Mouse (Mus musculus): Measurements from ENCODE around the gene Ramp3. TPM values are rescaled to one million over a fixed set of nuclear protein-coding genes. Genes with fewer than 3 reads are reported as not detected.

Ramp3 gene
- not detected for total RNA-seq (2023)

DNA sequence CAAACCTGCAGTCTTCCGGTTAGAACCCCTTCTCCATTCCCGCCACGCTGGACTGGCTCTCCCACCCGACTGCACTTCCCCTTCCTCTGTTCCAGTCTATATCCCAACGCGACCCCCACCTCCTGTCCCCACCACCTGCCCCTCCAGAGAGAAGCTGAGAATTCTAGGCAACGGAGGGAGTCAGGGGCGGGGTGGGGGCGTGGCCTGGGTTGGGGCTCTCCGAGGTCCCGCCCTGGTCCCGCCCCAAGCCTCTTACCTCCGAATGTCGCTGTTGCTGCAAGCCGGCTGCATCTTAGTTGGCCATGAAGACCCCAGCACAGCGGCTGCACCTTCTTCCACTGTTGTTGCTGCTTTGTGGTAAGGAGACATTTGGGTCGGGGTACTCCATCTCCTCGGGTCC is at the start of gene Ramp3:
Ramp3 (plus strand) TSS at position 251 of the 400 bp plus-strand sequence.

DNA sequence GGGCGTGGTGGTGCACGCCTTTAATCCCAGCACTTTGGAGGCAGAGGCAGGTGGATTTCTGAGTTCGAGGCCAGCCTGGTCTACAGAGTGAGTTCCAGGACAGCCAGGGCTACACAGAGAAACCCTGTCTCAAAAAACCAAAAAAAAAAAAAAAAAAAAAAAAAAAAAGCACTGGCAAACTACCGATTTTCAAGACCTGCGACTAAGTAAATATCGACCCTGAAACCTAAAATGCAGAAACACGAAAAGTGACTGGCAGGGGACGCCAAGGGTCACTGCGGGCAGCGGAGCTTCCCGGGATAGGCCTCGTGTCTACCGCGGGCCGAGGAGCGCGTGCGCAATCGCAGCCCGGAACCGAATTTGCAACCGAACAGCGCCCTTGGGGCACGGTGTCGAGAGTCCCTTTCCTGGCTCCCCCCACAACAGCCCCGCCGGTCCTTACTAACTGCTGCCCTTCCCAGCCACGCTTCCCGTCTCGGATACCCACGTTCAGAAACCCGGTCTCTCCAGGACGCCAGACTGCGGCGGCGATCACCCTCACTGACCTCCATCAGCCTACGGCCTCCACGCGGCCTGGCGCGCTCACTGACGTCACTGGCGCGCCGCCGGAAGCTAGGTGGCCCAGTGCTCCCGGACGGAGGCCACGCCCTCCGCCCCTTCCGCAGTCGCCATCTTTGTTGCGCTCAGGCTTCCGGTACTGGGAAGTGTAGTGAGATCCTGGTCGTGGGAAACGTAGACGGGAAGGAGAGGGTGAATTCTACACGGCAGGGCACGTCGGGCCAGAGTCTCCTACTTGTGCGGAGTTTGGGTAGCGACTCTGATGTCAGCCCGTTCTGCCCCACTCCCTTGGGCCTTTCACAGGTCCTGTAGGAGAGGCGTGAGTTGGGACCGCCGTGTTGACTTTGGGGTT is 32.6 kb upstream of the Ramp3 start, which contains the start of gene Tbrg4:
Tbrg4 (minus strand) TSS at position 590 of the 910 bp plus-strand sequence.

DNA sequence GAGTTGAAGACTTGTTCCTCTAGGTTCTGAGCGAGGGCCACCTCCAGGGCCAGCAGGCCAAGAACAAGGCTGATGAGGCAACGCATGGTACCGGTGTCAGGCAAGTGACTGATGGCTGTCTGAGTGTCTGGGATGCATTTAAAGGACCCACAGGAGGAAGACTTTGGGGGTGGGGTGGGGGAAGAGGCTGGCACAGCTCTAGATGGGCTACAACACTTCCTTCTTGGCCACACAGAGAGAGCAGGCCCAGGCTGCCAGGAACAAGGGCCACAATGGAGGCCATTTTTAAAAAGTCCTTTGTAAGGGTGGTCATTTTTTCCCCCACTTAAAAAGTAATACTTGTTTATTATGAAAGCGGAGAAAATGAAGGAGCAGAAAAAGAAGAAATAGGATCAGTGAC is 19.8 kb upstream of the Ramp3 start, which contains the start of gene Wap:
Wap (minus strand) TSS at position 101 of the 400 bp plus-strand sequence.

Other genes starting within 250 kb of the Ramp3 start
- gene Ppia, start 243.1 kb upstream of the Ramp3 start, total RNA-seq (2023): 100 to 1,000 TPM; 810 to 938 TPM
- 10 to 100 TPM; 82.9 to 83.6 TPM for gene H2afv, start 214.1 kb upstream of the Ramp3 start, total RNA-seq (2023)
- 10 to 100 TPM; 49.2 to 53.9 TPM for gene Purb, start 182.6 kb upstream of the Ramp3 start, total RNA-seq (2023)
- 100 to 1,000 TPM; 232 to 245 TPM for gene Myo1g, start 137.6 kb upstream of the Ramp3 start, total RNA-seq (2023)
- 100 to 1,000 TPM; 127 to 129 TPM for gene Ccm2, start 111.6 kb upstream of the Ramp3 start, total RNA-seq (2023)
- under 1 TPM; 0.16 to 0.33 TPM for gene Nacad, start 52.5 kb upstream of the Ramp3 start, total RNA-seq (2023)
- gene Tbrg4, start 32.5 kb upstream of the Ramp3 start, total RNA-seq (2023): 10 to 100 TPM; 55.1 to 58.0 TPM
- gene Wap, start 19.9 kb upstream of the Ramp3 start, total RNA-seq (2023): not detected
- gene Gm11983, start 179.1 kb downstream of the Ramp3 start, total RNA-seq (2023): not detected

All from neutrophil, adult 59 days (primary cell).